Mouse (Mus musculus) G1E (cell line): ENCODE measurements around the gene Ptprq.

Experiments
- CTCF ChIP-seq: IDR thresholded peaks from 2 replicates; pipeline ENCODE4 v1.5.1; 2012; ENCODE audit warnings: low read depth, low read length, inconsistent platforms, mixed read lengths
- GATA1 ChIP-seq: IDR thresholded peaks from 2 replicates; pipeline ENCODE4 v1.6.1; 2012; ENCODE audit warnings: borderline replicate concordance, low read length, inconsistent platforms, mixed read lengths
- TAL1 ChIP-seq: conservative IDR thresholded peaks from 2 replicates; pipeline ENCODE4 v1.6.1; 2012; ENCODE audit warnings: low read depth, low read length, inconsistent platforms, mixed read lengths

- TF ChIP-seq GATA1 (no peak), CTCF (no peak), TAL1 (no peak)
These were observed 252.0 kb downstream of the Ptprq start for GRCm38 (mm10) chr10:107467819-107468218.
